Mouse (Mus musculus) large intestine, adult 2 months (tissue): Measurements from ENCODE around the gene Gm32742. TPM values are rescaled to one million over a fixed set of nuclear protein-coding genes. Genes with fewer than 3 reads are reported as not detected.
"Not testable (repeated sequence)": the region's sequence is repeated elsewhere in the genome, so short reads cannot be mapped to it uniquely, and the experiment has no call there.

Source experiments
- DNase-seq: peaks from one replicate; pipeline ENCODE4 v3.0.0-alpha.2; 2012; ENCODE audit warnings: low read depth, low spot score
- WGBS: fragments of 180-500 bp; shearing (Covaris S2); methylation state at CpG from one replicate; pipeline ENCODE4 v1.1.7; 2018; 5-methylcytosine and 5-hydroxymethylcytosine counted together
- polyA plus RNA-seq: library from polyadenylated mRNA; depleted of rRNA; stranded (reverse); fragments of >200 nt; gene quantifications from 2 replicates; pipeline ENCODE4 v1.2.3, GENCODE M21; 2012

The Gm32742 gene
- polyA plus RNA-seq, 1 experiment: 0.55 TPM

DNA sequence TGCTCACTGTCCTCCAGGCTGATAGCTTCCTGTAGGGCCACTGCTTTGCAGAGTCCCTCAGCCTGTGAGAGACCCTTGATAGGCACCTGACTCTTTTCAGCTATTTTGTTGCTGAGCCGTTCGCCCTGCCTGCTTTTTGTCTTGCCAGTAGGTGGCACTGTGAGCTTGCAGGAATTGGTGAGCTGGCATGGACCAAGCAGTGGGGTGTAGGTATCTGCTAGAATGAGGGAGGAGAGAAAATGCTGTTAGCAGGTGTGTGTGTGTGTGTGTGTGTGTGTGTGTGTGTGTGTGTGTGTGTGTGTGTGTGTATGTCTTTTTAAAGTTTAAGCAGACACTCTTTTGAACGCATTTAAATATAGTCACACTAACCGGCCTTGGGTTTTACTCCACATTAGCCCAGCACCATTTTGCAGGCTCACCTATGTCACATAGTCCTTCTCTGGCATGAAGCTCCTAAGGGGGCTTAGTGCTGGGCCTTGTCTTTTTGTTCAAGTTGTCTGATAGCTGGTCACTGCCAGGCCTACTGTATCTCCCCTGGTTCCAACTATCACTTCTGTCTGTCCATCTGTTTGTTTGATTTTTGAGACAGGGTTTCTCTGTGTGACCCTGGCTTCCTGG lies 3.4 kb downstream of the Gm32742 start:
- WGBS: 18% methylated on average over 4 of the region's 4 CpGs
- DNase-seq: no peak

DNA sequence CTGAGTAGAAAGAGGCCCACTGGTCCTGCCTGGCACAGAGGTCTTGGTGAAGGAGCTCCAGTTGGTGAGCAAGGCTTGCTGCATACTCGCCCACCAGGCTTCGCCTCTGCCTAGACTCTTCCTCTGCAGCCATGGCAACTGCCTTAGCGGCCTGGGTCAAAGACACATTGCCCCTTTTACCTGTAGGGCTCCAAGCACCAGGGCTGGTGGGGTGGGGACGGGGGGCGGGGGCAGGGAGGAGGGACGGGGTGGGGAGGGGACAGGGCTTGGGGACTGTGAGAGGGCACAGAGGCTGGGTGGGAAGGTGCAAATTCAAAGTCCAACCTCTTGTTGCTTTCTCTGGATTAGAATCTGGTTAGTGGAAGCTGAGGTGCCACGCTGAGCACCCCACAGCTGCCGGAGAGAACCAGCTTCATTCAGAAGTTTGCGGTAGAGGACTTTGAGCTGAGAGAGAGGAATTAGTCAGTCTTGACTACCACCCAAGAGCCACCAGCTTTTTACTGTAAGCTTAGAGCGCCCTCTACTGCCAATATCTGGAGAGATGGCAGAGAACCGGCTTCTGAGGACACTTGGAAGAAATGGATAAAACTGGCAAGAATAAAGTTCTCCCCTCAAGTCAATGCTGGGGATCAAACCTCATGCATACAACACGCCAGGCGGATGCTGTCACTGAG lies 13.1 kb downstream of the Gm32742 start:
- WGBS: 26% methylated on average over 13 of the region's 13 CpGs

DNA sequence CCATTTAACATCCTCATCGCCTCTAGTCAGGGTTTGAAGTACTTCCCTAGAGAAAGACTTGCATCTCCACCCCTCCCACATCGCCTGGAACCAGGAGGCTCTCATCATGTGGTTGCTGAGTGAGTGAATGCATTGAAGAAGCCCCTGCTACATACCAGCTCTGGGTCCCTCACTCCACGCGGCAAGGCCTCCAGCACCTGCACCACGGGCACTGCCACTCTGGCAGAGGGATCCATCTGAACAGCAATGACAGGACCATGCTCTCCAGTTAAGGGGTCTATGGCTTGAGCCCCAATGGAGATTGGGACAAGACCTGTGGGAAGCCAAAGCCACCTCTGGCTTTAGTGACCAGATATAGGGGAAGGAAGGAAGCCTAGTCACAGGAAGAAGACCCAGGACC lies 18.0 kb downstream of the Gm32742 start:
- no peak for DNase-seq
- whole genome bisulfite sequencing: 85% methylated on average over 5 of the region's 5 CpGs

More for the DNA sequence above, 13.1 kb downstream of the Gm32742 start:
- no peak for DNase-seq

DNA sequence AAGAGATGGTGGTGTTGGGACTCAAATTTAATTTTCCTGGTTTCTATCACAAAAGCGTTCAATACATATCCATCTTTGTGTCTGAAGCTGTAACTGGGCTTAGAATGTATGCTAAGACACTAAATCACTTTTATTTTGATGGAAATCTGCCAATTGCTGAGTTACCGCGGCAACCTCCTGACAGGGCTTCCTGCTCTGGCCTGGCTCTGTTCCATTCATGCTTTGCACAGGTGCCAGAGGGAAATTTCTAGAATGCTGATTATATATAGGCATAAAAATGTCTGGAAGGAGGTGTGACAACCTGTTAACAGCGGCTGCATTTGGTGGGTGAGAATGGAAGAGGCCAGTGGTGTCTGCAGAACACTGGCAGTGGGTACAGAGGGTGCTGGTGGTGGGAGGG lies 18.8 kb downstream of the Gm32742 start:
- no peak for DNase-seq
- WGBS: 16% methylated on average over 4 of the region's 4 CpGs

DNA sequence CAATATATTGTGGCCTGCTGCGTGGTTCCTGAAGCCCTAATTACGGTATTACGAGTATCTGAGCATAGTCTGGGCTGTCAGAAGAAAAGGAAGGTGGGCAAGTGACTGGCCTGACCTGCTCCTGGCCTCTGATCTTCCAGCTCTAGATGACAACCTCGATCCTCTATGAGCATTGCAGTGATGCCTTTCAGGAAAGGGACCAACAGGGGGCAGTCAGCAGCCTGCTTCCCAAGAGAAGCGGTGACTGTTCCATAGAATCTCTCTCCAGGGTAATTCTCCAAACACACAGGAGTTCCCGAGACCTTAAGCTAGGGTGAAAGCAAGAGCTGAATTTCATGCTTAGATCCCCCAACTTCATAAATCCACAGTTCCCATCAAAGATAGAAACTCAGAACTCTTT lies 21.1 kb downstream of the Gm32742 start:
- 81% methylated on average over 6 of the region's 6 CpGs for WGBS
- DNase-seq: no peak

DNA sequence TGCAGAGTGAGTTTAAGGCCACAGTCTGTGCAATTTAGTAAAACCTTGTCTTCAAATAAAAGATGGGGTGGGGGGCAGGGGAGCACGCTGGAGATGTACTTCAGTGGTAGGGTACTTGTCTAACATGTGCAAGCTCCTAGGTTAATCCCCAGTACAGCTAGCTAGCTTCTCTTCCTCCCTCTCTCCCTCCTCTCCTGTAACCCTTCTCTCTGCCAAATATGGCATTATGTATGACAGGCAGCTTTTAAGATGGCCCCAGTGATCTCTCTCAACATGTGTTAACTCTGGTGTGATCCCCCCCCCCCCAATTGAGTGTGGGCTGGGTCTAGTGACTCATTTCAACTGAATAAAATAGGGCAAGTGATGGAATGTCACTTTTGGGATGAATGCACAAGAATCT lies 21.9 kb downstream of the Gm32742 start:
- no peak for DNase-seq
- WGBS: 90% methylated on average over 1 of the region's 1 CpGs

DNA sequence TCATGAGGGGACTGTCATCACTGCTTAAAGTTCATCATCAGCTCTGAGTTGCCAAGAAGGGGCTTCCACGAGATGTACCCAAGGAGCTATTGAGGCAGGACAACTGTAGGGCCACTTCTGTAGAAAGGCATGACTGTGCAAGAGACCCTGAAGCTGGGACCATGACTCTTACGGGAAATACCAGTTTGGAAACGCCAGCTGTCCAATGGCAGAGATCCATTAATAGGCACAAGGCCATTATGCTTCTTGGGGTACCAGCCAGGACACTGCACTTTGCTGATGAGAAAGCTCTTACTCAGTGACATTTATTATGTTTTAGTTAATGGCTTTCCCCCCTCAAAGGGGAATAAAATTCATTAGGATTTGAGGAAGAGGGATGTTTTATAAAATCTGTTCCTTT lies 24.6 kb downstream of the Gm32742 start:
- 82% methylated on average over 3 of the region's 3 CpGs for WGBS
- DNase-seq: no peak

DNA sequence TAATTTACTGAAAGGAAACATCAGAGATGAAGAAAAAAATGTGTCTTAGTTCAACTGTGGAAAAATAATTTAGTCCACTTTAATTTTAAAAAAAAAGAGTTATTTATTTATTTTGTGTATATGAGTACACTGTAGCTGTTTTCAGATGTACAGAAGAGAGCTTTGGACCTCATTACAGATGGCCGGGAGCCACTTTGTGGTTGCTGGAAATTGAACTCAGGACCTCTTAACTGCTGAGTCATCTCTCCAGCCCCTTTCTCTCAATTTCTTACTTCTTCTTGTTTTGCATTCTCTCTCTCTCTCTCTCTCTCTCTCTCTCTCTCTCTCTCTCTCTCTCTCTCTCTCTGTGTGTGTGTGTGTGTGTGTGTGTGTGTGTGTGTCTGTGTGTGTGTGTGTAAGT lies 25.9 kb downstream of the Gm32742 start:
- 67% methylated on average over 1 of the region's 1 CpGs for WGBS
- DNase-seq: not testable (repeated sequence)

DNA sequence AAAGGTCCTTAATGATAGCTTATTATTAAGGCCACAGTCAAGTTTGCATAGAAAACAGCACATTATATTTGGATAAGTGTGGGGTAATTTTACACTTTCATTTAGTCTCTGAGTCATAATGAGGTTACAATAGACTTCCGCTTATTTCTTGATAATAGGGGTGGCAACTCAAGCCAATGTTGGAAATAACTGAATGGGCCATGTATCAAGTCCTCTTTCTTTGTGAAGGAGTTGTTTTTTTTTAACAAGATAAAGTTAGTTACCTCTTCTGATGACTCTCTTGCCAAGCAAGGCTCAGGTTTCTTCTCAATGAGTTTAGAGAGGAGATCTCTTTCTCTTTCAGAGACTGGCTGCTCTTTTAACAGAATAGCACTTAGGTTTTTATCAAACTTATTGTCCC lies 27.0 kb downstream of the Gm32742 start:
- 86% methylated on average over 1 of the region's 1 CpGs for WGBS
- no peak for DNase-seq

DNA sequence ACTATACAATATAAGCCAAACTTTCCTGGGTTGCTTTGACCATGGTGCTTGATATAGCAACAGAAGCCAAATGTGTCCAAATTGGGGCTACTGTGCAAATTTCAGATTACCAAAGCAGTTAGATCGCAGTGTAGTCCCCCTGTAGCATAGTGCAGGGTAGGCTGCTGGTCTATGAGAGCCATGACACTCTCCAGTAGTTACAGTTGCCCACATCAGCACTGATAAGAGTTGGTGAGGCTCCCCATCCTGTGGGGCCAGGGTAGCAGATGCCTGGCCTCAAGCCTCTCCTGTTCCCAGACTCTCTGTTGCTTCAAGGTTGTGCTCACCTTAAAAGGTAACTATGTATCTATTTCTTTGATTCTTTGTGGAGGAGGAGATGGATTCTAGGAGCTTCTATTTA lies 27.5 kb downstream of the Gm32742 start:
- DNase-seq: no peak
- WGBS: 90% methylated on average over 1 of the region's 1 CpGs

DNA sequence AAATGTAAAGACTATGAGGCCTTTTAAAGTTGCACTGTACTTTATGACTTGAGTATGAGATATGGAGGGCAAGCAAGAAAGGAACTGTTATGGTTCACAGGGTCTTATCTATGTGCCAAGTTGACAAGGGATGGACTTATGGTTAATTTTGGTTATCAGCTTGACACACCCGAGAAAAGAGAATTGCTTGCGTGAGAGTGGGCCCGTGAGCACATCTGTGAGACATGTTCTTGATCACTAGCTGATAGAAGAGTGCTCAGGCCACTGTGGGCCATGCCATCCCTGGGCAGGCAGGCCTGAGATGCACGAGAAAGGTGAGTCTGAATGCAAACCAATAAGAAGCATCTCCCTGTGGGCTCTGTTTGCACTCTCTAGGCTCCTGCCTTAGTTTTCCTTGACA lies 27.9 kb downstream of the Gm32742 start:
- 80% methylated on average over 4 of the region's 4 CpGs for WGBS
- DNase-seq: no peak

DNA sequence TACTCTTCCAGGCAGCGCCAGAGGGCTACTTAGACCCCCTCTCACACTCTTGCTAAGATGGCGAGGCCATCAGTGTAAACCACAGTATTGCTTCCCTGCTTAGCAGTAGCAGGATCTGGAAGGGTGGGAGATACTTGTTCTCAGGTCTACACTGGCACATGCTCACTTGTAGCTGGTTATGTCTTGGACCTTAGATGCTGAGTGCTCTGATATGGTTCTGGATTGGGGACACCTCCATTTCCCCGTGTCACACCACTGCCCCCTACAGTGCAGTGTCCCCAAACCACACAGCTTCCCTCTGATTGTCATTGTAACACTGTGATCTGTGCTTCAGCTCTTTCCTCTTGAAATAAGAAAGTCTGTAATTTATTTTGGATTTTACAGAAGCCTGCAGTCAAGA lies 28.3 kb downstream of the Gm32742 start:
- no peak for DNase-seq
- 64% methylated on average over 3 of the region's 3 CpGs for WGBS

DNA sequence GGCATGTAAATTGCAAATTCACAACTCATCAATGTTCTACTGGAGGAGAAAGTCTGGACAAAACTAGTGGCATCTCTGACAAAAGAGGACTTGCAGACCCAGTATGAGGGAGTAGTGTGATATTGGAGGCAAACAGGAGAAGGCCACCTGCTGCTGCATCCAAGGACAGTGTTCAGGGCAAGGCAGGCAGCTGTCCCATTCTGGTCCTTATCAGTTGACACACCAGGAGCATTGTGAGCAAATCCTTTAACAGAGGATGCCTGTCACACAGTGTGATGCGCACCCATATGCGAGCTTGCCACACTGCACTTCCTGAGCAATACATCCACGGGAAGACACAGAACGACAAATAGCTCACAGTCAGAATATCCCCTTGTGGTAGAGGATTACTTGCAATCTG lies 50.5 kb downstream of the Gm32742 start:
- WGBS: 83% methylated on average over 4 of the region's 4 CpGs
- no peak for DNase-seq

DNA sequence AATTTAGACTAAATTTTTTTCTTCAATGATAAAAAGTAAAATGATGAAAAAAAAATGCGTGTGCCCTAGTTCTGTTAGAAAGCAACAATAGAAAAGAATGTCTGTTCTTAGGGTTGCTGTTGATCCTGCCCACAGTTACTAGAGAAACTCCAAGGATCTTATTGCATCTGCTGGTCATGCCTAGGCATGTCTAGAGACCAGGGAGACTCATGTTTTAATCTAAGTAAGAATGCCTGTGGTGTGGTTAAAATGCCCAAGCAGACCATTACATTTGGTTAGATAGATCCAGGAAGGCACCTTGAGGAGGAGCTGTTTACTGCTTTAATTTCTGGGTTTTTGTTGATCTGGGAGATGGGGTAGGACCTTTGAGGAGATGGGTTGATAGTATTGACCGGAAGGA lies 59.6 kb downstream of the Gm32742 start:
- no peak for DNase-seq
- WGBS: 53% methylated on average over 2 of the region's 2 CpGs

DNA sequence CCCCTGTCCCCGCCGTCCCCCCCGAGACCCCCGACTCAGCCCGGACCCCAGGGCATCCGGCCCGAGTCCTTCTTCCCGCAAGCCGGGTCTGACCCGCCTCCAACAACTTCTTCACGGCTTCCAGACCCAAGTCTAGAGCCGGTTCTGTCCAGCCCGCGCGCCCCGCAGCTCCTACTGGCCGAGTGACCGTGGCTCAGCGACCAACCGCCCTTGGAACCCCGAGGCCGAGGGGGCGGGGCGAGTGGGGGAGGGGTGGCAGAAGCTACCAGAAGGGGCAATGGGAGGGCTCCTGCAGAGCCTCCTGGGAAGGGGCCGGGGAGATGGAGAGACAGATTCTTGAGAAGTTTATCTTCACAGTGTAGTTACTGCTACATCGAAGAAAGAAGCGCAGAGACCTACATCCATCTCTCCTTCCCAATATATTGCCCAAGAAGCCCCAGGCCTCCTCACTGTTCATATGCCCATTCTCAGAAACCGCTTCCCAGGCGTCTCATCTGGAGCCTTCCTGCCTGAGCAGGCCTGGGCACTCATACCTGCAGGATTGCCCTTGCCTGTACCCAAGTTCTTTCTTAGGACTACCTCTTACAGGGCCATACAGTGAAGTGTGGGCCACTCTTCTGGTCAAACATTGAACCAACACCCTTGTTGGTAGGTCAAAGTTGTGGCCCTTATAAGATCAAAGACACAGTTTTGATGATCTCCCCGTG lies 61.4 kb downstream of the Gm32742 start:
- DNase-seq: no peak
- WGBS: 19% methylated on average over 30 of the region's 30 CpGs

DNA sequence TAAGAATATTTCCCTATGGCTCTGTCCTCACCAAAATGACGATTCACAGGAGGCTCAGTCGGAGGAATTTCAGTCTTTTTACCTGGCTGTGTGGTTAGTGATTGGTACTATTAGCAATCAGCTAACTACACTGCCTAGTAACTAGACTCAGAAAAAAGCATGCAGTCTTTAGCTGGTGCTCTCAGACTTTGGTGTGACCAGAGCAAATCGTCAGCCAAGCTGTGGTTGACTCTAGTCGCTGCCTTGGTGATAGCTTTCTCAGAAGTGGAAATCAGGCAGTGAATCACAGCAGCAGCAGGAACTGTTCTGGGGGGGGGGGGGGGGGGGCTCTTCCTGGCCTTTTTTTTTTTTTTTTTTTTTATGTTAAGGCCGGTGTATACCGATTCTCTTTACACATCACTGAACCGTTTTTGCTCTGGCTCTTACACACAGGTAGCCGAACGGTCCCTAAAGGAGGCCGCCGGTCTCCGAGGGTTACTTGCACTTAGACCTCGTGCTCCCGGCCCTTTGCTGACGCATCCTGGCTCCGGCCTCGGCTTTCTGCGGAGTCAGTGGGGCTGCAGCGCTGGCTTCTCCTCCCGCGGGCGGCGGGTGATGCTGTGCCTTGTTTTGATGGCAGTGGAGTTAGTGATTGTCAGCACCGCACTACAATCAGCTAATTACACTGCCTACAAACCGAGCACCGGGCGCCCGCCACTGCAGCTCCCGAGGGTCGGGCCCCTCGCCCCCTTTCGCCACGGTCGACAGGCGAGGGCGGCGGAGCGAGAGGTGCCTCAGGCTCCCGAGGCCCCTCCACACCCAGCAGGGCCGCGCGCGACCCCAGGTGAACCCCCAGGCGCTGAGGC lies 62.1 kb downstream of the Gm32742 start:
- DNase-seq: no peak
- 6% methylated on average over 44 of the region's 44 CpGs for WGBS

DNA sequence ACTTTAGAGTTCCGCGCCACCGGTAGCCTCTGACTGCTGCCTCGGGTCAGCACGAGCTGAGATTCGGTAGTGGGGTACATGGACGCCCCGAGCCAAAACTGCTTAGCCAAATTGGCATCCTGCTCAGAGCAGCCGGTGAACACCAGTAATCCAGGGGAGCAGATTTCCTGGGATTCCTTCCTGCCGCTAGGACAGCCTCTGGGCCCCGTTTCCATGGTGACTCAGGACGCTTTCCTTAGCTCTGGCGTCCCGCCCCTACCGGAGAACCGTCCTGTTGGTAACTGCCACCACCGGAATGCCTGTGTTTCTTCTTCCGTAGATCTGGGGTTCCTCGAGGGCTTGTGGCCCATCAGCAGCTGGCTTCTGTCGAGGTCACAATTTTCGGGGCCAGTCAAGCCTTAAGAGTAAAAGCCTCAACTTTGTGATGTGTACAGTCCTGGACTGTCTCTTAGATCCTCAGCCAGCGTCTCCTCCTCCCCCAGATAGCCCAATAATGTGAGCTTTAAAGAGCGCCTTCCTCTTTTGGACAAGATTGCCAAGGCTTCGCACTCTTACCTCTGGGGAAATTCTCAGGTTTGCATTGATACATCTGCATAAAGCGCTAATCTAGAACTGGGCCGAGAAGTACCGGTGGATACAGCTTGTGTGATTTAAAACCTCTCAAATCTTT lies 63.4 kb downstream of the Gm32742 start, which contains the start of gene 4833427G06Rik:
Gene 4833427G06Rik, minus strand, starts transcription at position 323 of the 670 bp plus-strand sequence.
- no peak for DNase-seq
- 18% methylated on average over 27 of the region's 27 CpGs for WGBS

DNA sequence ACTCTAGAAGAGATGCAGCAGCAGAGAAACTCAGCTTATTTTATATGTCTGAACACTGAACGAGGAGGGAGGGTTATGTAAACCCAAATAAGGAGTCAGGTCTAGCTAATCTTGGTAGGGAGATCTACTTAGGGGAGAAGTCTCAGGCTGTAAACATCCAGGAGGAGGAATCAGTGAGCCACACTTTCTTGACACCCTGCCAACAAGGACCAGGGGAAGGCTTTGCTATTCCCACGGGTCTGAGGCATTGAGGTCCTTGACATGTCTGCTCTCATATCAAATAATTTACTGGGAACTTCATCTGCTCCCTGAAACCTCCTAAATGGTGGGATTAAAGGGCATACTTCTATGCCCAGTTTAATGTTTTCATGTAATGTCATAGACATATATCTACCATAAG lies 69.0 kb downstream of the Gm32742 start:
- DNase-seq: no peak
- WGBS: 15% methylated on average over 2 of the region's 2 CpGs

DNA sequence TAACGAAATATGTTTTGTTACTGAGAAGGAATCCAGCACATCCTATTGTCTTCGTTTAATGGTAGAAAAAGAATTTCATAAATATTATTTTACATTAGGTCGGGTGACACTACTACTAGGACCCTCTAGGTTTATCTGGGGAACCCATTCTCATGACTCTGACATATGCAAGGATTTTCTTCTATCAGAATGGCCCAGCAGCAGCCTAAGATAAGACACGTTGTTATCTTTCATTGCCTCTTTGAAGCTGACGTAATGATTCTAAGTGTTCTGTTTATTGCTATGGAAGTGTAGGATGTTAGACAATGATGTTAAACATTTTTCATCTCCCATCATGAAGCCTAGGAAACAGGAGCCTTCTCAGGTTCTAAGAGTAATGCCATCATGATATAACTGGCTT lies 71.6 kb downstream of the Gm32742 start:
- no peak for DNase-seq

DNA sequence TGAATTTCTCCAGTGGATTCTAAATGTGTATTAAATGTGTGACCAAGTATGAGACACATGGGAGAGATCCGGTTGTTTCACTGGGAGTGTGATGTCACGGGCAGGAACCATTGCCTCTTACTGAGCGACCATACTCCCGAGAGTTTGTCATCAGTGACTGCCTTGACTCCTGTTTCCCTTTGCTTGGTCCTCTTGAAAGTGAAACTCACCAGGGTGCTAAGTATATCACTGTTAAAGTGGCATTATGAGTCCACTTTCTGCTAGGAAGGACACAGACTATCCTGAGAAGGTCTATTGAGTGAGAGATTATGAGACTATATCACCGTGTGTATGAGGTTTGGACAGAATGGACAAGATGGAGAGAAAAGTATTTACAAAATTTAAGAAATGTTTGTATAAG lies 83.7 kb downstream of the Gm32742 start:
- no peak for DNase-seq
- 75% methylated on average over 5 of the region's 5 CpGs for WGBS

More for the DNA sequence above, 71.6 kb downstream of the Gm32742 start:
- WGBS: 50% methylated on average over 5 of the region's 5 CpGs
